Mouse (Mus musculus): ENCODE data around the gene Rbbp9. TPM values are rescaled to one million over a fixed set of nuclear protein-coding genes. Genes with fewer than 3 reads are reported as not detected.

Gene Rbbp9
- polyA plus RNA-seq, 1 experiment: 3.1 TPM

- Histone ChIP-seq H3K36me3 (ENCODE audit: control insufficient read depth, insufficient read depth, low read length) (no peaks in the 10 kb centered on the region), H3K27me3 (ENCODE audit: control insufficient read depth, insufficient read depth, low read length) (no peaks in the 10 kb centered on the region), H3K4me3 (ENCODE audit: extremely low read depth, insufficient read depth, insufficient read length) (no peak overlapping the region), H3K4me1 (ENCODE audit: control insufficient read depth, insufficient read depth, insufficient read length) (no peaks in the 10 kb centered on the region), H3K27ac (ENCODE audit: insufficient read depth, low read length) (no peak overlapping the region)
- TF ChIP-seq CTCF (IDR thresholded peaks at IDR 0.05; ENCODE audit: extremely low read depth, insufficient read depth, insufficient read length, insufficient replicate concordance) (no peak), POLR2A (IDR thresholded peaks at IDR 0.05; ENCODE audit: low read depth, low read length) (no peak)
- WGBS: 82% methylated on average over 3 of the region's 3 CpGs
- no peak for DNase-seq (ENCODE audit: low read depth in 1 of 2, low spot score in 2 of 2)
These were observed 36.0 kb downstream of the Rbbp9 start for GRCm38 (mm10) chr2:144514619-144515018.

DNA sequence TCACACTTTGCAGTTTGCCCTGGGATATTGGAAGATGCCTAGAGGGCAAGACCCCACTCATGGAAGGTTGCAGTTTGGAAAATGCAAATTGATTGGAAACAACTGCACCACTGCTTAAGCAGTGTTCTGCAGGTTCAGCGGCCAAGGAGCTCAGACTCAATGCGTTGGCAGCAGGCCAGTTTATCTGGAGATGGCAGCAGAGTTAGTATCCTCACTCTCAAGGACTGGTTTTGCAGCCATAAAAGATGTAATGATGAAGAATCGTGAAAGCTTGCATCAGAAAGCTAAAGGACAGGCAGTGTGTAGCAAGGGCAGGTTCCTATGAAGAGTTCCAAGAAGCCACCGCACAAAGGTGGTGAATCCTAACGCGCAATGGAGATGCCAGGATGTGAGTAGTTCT is 48.5 kb downstream of the Rbbp9 start:
- Histone ChIP-seq H3K4me3 (ENCODE audit: extremely low read depth, insufficient read depth, insufficient read length) (no peak overlapping the region), H3K4me1 (ENCODE audit: control insufficient read depth, insufficient read depth, insufficient read length) (no peaks in the 10 kb centered on the region), H3K27me3 (ENCODE audit: control insufficient read depth, insufficient read depth, low read length) (no peaks in the 10 kb centered on the region), H3K36me3 (ENCODE audit: control insufficient read depth, insufficient read depth, low read length) (no peaks in the 10 kb centered on the region), H3K27ac (ENCODE audit: insufficient read depth, low read length) (no peak overlapping the region)
- WGBS: 86% methylated on average over 6 of the region's 6 CpGs
- TF ChIP-seq CTCF (IDR thresholded peaks at IDR 0.05; ENCODE audit: extremely low read depth, insufficient read depth, insufficient read length, insufficient replicate concordance): no peak
- TF ChIP-seq POLR2A (IDR thresholded peaks at IDR 0.05; ENCODE audit: low read depth, low read length): no peak
- DNase-seq (ENCODE audit: low read depth in 1 of 2, low spot score in 2 of 2): no peak

Other genes starting within 250 kb of the Rbbp9 start
- 0.44 TPM in 1 of 2 replicates, not detected in the other for gene Ovol2, start 218.7 kb downstream of the Rbbp9 start, polyA plus RNA-seq (2012; rRNA removed)
- 19.0 and 20.3 TPM in 2 replicates for gene Kat14, start 181.9 kb downstream of the Rbbp9 start, polyA plus RNA-seq (2012; rRNA removed)
- gene Pet117, start 181.9 kb downstream of the Rbbp9 start, polyA plus RNA-seq (2012; rRNA removed): not detected in 2 replicates
- gene Dzank1, start 23.5 kb downstream of the Rbbp9 start, polyA plus RNA-seq (2012; rRNA removed): 0.12 TPM in 2 replicates
- gene Polr3f, start 23.2 kb downstream of the Rbbp9 start, polyA plus RNA-seq (2012; rRNA removed): 4.0 and 4.8 TPM in 2 replicates
- 26.5 and 26.8 TPM in 2 replicates for gene Sec23b, start 5.4 kb upstream of the Rbbp9 start, polyA plus RNA-seq (2012; rRNA removed)
- 0.77 and 0.89 TPM in 2 replicates for gene Smim26, start 43.2 kb upstream of the Rbbp9 start, polyA plus RNA-seq (2012; rRNA removed)
- 5.0 and 7.4 TPM in 2 replicates for gene Dtd1, start 49.0 kb upstream of the Rbbp9 start, polyA plus RNA-seq (2012; rRNA removed)